Mouse (Mus musculus) urinary bladder, adult 18-20 months (tissue): ENCODE results near the gene Sf3a2.

Experiments used
- DNase-seq, 2 experiments: peaks; one replicate each; pipeline ENCODE4 v3.0.0; 2022; ENCODE audit warnings: low spot score in 2 of 2, mixed read lengths in 2 of 2

Sf3a2 gene

GRCm38 (mm10) chr10:80775731-80776130 lies 22.3 kb upstream of the Sf3a2 start:
- DNase-seq: no peak

- peak in 1 of 2 experiments; percentile 39 for DNase-seq
Measured at GRCm38 (mm10) chr10:80776358-80776869, 21.6 kb upstream of the Sf3a2 start.

- no peak for DNase-seq
Measured at GRCm38 (mm10) chr10:80777123-80777522, 20.9 kb upstream of the Sf3a2 start.

GRCm38 (mm10) chr10:80779565-80779964 lies 18.4 kb upstream of the Sf3a2 start:
- DNase-seq: no peak

GRCm38 (mm10) chr10:80784302-80784701 lies 13.7 kb upstream of the Sf3a2 start:
- no peak for DNase-seq

GRCm38 (mm10) chr10:80784871-80785270 lies 13.1 kb upstream of the Sf3a2 start:
- no peak for DNase-seq

DNA sequence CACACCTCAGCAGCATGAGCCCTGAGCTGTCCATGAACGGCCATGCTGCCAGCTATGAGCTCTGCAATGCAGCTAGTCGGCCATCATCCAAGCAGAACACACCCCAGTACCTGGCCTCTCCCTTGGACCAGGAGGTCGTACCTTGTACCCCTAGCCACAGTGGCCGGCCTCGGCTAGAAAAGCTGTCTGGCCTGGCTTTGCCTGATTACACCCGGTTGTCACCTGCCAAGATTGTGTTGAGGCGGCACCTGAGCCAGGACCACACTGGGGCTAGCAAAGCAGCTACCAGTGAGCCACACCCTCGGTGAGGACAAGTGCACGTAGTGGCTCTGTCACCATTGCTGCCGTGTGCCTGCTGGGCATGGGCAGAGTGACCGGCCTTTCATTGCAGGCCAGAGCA lies 12.0 kb upstream of the Sf3a2 start:
- DNase-seq: no peak

GRCm38 (mm10) chr10:80787517-80787916 lies 10.5 kb upstream of the Sf3a2 start:
- no peak for DNase-seq

GRCm38 (mm10) chr10:80790761-80791404 lies 7.1 kb upstream of the Sf3a2 start:
- no peak for DNase-seq

GRCm38 (mm10) chr10:80791476-80792174 lies 6.4 kb upstream of the Sf3a2 start:
- DNase-seq: no peak

GRCm38 (mm10) chr10:80792175-80793032 lies 5.6 kb upstream of the Sf3a2 start:
- DNase-seq: no peak

DNA sequence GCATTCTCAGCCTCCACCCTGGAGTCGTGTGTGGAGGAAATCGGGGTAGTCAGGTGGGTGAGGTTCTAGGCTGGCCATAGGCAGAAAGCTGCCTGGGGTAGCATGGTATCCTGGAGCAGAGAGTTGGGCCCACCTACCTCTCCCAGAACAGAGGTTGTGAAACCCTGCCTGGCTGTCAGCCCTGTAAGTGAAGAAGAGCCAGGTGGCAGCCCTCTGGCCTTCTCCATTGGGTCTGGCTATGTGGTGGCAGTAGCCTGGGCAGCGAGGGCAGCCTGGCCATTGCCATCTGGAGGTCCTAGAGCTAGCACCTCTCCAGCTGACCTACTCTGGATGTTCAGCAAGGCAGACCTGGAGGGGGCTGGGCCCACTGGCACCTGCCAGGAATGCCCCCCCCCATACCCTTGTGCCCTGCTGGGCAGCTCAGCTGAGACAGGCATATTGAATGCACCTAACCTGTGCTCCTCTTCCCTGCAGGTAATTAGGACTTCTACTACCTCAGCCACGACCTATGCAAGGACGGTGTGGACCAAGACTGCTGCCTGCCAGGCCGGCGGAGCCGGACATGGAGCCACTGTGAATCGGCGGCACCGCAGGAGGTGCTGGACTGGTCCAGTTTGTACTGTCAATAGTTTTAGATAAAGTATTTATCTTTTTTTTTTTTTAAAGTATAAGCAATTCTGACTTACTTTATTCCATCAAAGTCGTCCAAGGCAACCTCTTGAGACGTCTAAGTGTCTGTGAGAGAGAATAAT lies 4.8 kb upstream of the Sf3a2 start:
- no peak for DNase-seq

GRCm38 (mm10) chr10:80793803-80794202 lies 4.2 kb upstream of the Sf3a2 start:
- DNase-seq: no peak

DNA sequence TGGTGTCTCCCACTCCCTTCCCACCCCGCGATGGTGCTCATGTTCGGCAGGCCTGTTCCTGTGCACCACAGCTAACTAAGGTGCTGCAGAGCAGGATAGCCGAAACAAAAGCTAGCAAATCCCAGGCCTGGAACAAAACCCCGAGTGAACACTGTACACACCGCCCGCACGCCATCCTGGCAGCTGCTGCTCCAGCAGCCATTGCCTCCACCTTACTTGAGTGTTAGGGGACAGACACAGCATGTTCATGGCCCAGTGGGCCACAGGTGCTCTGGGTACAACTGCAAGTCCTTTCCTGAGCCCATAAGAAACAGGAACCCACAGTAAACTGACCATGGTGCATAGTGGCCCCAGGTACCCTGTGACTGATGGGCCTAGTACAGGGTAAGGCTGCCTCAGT lies 3.2 kb upstream of the Sf3a2 start:
- DNase-seq: no peak

GRCm38 (mm10) chr10:80796307-80796848 lies 1.6 kb upstream of the Sf3a2 start:
- no peak for DNase-seq

DNA sequence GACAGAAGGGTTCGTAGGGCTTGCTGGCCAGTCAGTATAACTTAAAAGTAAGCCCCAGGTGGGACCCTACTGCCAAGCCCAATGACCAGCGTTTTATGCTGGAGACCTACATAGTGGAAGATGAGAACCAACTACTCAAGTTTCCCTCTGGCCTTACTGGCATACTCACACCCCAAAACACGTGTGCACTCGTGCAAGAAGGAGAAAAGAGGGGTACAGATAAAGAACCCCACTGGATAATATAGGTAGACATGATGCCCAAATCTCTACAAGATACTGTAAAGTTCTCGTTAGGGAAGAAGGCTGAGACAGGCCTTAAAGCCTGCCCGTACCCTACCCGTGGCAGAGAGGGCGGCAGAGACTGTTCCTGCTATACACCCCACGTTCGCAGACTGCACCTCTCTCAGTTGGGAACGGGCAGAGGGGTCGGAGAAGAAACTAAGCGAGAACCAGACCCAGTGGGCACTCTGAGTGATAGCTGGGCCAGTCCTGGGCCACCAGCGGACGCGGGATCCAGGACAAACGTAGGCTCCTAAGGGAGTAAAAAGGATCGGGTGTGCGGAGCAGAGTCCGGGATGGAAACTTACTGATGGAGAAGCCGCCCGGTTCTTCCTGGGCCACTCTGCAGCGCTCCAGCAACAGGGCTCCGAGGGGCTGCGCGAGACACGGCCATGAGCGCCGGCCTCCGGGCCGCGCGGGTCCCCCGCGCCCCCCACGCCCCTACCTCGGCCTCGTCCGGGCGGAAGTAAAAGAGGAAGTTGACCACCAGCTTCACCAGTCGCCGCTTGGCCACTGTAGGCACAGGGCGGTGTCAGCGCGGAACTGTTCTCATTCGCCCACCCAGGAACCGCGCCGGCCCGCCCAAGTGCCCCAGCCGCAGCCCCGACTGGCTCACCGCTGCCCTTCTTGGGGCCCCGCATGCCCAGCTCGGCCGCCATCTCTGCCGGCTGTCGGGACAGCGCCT lies 530 bp upstream of the Sf3a2 start:
- peak in 1 of 2 experiments; percentile 48 for DNase-seq

GRCm38 (mm10) chr10:80799070-80799566 lies 1.1 kb downstream of the Sf3a2 start:
- DNase-seq: no peak

DNA sequence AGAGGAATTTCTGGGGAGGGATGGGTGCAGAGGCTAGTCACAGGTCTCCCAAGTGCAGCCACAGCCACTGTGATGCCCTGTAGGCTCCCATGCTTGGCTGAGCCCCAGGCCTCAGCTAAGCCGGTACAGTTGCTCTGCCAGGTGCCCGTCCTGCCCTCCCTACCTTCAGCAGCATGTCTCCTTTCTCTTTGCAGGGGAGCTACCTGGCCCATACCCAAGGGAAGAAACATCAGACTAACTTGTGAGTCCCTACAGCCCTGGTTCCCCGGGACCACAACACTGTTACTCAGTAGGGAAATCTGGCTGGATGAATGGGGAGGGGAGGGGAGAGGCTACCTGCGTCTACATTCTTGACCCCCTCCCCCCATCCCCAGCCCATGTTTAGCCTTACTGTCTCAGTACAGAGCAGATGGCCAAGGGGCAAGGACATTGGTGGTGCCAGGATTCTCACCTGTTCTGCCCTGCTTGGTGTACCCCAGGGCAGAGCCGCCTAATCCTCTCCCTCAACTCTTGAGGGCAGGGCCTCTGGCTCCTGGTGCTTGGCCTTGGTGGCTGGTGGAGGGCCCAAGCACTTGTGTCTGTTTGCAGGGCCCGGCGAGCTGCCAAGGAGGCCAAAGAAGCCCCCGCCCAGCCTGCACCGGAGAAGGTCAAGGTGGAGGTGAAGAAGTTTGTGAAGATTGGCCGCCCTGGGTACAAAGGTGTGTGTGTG lies 4.4 kb downstream of the Sf3a2 start:
- DNase-seq: no peak

DNA sequence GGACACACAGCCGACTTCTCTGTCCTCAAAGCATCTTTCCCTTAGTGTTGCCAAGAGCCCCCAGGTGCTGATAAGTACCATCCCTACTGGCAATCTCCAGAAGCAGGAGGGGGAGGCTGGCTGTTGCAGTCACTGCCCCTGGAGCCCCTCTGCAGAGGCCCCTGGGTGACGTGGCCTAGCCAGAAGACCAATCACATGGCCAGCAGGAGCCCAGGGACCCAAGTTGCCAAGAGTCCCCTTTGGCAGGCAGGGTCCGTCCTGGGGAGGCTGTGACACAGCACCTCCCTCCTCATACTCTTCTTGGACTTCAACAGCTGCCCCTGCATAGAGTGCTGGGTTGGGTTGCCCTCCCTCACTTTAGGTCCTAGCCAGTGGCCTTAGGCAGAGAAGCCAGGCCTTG lies 5.0 kb downstream of the Sf3a2 start:
- DNase-seq: no peak
